Mouse (Mus musculus): ENCODE measurements around the gene Kcne2. TPM values are rescaled to one million over a fixed set of nuclear protein-coding genes. Genes with fewer than 3 reads are reported as not detected.
A peak's percentile ranks its signal among the peaks of the same experiment; 100 is the strongest.

Kcne2 gene
- total RNA-seq, 2 experiments from 2014 or later: not detected

DNA sequence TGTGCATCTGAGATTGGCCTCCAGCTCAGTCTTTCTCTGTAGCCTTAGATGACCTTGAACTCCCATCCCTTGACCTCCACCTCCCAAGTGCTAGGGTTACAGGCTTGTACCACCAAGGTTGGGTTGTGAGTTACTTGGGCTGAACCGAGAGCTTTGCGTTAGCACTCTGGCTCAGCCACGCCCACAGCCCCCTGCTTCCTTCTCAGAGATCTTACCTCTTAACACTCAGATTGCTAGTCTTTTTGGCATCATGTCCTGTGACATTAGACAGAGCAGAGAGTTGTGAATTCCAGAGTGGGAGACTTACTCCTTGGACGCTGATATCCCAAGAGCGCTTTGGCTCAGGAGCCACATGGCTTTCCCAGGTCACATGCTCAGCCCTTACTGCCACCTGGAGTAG, 10.3 kb downstream of the Kcne2 start:
- intact Hi-C loops (cut with DNase I; ENCODE audit: low total_unique reads): no loop called here
- no peak for DNase-seq

DNA sequence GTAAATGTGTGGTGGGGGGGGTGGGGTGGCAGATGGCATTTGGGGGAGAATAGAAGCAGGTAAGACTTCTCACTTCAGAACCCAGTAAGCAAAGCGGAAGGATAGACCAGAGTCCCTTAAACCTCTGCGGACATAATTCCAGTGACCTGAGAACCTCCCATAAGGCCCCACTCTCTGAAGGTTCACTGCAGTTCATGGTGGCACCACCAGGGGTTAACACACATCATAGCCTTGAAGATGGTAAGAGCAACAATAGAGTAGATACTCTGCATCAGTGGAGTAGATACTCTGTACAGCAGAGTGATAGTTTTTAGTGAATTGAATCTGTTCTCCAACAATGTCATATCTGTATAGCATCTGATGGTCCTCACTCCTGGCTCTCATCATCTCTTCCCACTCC, 13.3 kb downstream of the Kcne2 start:
- intact Hi-C loops (cut with DNase I; ENCODE audit: low total_unique reads): no loop called here
- no peak for DNase-seq

DNA sequence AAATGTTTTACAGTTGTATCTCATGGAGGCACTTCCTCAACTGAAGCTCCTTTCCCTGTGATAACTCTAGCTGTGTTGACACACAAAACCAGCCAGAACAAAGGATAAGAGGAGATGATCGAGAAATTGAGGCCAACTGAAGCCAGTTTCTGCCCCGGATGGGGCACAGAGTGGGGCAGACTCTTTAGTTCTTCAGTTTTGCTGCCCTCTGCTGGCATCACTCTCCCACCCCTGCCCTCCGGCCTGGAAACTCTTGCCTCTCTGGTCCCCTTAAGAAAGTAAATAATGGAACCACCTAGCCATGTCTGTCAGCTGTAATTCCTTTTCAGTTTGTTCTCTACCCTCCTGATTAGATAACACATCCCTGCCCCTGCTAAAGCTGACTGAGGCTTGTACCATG, 15.8 kb downstream of the Kcne2 start:
- intact Hi-C loops (cut with DNase I; ENCODE audit: low total_unique reads): no loop called here
- no peak for DNase-seq

DNA sequence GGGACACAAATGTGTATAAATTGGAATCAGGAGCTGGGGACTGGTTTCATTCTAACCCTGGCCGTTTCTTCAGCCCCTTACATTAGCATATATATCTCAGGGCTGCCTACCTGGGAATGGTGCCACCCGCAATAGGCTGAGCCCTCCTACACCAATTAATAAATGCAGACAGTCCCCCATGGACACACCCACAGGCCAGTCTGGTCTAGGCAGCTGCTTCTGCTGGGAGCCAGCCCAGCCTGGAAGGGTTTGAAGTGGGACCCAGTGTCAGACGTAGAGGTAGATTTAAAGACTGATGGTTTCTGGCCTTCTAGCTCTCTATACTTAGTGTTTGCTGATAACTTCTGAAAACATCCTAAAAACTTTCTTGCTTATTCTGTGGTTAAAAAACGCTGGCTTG, 16.9 kb downstream of the Kcne2 start:
- intact Hi-C loops (cut with DNase I; ENCODE audit: low total_unique reads): no loop called here
- DNase-seq: no peak

DNA sequence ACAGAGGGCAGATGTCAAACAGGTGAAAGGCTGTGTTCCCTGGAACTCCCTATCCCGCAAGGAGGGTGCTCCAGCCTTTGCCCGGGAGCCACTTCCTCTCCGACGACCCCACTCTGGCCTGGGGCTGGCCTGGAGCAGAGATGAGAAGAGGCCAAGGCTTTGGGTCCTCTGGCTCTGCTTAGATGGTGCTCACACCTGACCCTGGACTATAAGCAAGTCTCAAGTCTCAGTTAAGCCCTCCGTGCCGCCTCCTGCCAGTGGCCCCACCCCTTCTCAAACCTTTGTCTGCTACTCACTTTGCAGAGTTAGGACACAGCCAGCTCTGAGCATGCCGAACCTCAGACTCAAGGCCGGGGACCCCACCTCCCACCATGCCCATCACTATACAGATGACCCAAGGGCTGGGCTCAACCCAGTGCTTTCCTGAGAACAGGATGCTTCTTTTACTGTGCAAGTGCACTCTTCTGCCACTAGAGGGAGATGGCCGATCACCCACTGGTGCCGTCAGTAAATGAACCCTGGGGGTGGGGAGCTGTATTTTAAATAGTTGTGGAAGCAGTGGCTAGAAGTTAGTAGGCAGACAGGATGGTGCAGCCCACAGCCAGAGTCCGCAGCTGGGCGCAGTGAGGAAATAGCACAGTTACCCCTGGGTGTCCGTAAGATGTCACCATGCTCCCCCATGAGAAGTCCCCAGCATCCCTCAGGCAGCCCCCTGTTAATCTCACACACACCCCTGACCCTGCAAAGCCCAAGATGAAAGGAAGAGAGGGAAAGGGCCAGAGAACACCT, 22.0 kb downstream of the Kcne2 start:
- DNase-seq: peak; percentile 38
- intact Hi-C loops (cut with DNase I; ENCODE audit: low total_unique reads): no loop called here

DNA sequence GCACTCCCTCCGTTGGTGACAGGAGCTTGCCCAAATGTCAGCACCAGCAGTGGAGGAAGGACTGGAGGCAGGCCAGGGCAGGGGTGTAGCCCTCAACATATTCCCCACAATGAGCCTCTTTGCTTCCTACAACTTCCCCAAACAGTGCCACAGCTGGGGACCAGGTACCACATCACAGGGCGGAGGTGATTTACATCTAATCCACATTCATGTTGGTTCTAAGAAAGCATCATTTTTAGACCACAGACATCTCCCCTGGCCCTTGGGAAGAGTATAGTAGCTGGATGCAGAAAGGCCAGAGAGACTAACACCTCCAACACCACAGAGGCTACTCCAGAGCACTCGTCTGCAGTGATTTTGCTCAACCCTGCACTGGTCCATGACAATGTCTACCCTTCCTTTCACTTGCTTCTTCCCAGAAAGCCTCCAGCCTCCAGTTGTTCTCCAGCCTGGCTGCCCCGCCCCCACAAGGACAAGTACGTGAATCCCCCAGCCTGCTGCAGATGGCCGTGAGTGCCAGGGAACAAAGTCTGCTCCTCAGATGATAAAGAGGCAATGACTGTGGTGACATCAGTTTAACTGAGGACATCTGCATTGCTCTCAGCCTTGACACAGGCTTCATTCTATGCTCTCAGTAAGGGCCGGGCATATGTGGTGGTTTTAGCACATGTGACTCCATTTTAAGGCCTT, 24.0 kb downstream of the Kcne2 start:
- intact Hi-C loops (cut with DNase I; ENCODE audit: low total_unique reads): no loop called here
- DNase-seq: no peak

DNA sequence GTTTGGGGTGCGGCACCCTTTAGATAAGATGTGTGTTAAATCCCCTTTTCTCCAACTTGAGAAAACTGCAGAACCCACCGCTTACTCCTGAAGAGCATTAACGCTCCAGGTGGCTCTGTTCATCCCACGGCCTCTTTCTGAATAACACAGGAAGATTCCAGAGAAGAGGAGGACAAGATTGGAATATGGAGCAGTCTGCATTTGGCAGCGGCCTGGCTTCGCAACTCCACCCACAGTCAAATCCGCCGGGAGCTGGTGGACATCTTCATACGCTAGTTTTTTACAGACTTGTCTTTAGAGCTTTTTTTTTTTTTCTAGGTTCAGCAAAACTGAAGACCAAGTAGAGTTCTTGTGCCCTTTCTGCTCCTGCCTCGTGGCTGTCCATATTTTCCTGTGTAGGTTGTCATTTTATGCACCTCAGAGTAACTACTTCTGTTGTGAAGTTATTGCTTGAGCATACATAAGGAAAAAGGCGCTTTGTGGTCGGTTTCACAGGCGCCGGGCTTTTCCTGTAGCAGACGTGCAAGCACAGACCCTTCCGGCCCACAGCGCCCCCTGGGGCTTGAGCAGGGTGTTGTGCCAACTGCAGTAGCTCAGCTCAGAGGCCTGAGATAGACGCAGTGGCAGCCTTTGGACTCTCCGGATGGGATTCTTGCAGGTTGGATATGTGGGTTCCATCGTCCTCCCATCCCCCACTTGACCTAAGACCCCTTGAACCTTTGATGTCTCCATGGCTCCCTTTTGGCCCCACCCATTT, 27.3 kb downstream of the Kcne2 start:
- intact Hi-C loops (cut with DNase I; ENCODE audit: low total_unique reads): no loop called here
- peak; percentile 64 for DNase-seq

DNA sequence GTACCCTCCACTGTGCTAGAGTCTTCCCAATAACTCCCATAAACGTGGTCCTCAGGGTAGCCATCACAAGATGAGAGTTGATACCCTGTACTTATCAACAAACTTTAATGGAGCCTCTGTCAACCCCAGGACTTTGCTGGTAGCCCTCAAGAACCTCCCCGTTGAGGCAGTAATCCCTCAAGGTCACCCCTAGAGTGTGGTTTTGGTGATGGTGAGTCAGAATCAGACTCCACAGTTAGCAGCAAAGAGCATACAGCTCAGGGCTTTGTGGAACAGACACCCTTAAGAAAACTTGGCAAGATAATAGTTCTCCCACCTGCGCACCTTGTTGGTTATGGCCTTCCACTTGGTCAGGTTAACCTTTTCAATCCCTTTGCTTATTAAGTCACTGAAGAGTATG, 28.2 kb downstream of the Kcne2 start:
- intact Hi-C loops (cut with DNase I; ENCODE audit: low total_unique reads): no loop called here
- no peak for DNase-seq

DNA sequence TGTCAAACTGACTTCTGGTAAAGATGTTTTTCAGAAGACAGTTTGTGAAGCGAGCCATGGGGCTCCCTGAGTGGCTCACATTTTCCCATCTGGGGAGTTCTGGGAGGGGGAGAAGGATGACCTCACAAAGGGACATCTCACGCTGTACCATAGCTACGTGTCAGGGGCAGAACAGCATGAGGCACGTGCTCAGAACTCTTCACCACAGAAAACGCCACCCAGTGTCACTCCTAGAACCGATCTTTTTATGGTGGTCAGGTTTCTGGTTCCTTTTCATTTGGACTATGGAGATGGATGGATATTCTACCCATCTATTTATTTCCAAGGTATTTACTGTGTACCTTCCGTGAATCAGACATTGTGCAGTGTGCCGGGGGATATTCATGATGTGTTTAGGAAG, 29.2 kb downstream of the Kcne2 start, which contains the start of gene Fam243:
Fam243 (minus strand) TSS at position 101 of the 400 bp plus-strand sequence.
- no peak for DNase-seq
- intact Hi-C loops (cut with DNase I; ENCODE audit: low total_unique reads): no loop called here

DNA sequence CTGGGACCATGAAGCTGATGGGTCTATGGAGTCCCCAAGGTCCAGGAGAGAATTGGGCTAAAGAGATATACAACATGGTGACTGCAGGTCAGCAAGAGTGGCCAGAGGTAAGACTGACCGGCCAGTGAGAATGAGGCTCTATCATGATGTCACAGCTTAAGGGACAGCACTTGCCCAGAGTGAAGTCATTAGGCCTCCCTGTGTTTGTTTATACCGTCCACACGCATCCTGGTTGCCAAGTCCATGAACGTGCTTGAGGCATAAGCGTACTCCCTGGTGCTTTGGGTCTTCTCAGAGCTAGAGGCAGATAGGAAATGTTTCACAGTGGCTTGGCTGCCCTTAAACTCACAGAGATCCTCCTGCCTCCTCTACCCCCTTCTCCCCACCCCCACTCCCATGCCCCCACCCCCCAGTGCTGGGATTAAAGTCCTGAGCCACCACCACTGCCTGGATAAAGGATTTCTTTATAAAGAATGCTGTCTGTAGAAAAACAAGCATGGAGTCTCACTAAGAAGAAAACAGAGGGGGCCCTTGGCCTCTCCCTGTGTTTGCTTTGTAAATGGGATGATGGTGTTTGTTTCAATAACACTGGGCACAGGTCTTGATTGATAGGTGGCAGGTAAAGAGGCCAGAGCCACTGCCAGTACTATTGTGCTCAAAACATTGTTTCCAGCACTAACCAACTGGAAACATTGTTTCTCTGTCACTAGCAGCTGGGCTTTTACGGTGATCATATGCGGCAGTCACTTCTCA, 32.3 kb downstream of the Kcne2 start:
- intact Hi-C loops (cut with DNase I; ENCODE audit: low total_unique reads): no loop called here

DNA sequence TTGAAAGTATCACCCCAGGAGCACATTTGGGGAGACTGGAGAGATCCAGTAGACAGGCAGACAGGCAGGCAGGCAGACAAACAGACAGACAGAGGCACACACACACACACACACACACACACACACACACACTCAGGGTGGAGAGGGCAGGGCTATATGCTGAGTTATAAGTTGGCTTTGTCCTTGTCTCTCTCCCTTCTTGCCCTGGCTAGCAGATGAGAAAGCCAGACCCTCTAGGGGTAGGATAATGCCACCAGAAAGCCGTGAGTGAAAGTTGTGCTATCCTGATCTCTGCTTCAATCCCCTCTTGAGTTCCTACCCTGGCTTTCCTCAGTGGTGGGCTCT, 32.8 kb downstream of the Kcne2 start:
- no peak for DNase-seq
- intact Hi-C loops (cut with DNase I; ENCODE audit: low total_unique reads): no loop called here

More for the DNA sequence above, 32.3 kb downstream of the Kcne2 start:
- DNase-seq: no peak

DNA sequence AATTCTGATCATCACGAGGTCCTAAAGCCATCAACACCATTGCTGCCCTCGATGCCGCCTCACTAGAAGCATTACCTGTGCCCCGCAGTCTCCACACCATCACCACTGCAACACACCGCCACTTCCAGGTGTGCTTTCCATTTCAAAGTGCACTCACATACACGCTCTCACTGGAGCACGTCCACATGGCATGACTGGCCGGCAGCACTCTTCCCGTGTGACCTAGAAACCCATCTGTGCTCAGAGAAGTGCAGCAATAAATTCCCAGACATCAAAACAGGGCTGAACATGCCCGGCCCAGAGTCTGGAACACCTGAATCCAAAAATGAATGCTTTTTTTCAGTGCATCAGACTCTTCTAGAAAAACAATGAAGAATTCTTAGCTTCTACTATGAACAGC, 35.7 kb downstream of the Kcne2 start:
- intact Hi-C loops (cut with DNase I; ENCODE audit: low total_unique reads): no loop called here
- DNase-seq: no peak

DNA sequence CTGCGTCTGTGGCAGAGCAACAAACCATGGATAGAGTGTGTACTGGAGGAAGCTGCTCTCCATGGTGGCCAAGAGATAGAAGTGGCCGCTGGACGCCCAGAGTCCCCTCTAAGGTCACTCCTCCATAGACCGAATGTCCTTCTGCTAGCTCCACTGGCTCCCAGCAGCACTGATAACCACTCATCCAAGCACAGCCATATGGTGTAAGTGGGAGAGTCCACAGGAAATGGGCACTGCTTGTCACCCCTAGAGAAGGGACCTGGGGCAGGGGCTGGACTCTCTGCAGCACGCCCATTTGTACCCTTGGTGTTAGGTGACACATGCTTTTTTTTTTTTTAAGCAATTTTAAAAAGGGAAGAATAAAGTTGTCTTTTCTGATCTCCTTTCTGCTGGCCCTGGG, 38.8 kb downstream of the Kcne2 start:
- no peak for DNase-seq
- intact Hi-C loops (cut with DNase I; ENCODE audit: low total_unique reads): no loop called here

DNA sequence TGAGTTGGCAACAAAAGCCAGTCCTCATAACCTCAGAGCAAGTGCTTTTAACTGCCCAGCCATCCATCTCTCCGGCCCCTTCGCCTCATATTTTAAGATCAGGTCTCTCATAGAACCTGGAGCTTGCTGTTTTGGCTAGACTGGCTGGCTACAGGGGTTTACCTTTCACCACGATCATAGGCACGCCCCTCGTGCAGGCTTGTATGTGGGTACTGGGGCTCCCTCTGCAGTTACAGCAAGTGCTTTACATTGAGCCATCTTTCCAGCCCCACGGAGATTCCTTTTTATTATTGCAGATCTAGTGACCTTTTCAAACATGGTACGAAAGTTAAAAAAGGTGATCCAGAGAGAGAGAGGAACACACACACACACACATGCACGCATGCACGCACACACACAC, 42.4 kb downstream of the Kcne2 start:
- intact Hi-C loops (cut with DNase I; ENCODE audit: low total_unique reads): no loop called here
- DNase-seq: no peak

DNA sequence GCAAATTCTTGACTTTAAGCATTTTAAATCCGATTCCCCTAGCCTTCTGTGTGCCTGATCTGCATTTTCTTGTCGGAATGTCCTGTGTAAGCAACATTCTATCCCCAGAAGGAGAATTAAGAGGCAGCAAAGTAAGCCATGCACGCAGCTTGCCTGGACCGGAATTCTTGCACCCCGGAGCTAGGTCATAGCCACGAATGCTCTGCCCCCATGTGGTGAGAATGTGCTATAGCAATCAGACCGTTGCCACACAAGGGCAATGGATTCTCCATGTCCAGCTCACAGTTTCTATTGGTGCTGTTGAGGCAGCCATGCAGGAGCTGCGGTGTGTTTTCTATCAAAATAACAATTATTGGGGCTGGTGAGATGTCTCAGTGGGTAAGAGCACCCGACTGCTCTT, 44.1 kb downstream of the Kcne2 start:
- DNase-seq: peak; percentile 76
- intact Hi-C loops (cut with DNase I; ENCODE audit: low total_unique reads): no loop called here

DNA sequence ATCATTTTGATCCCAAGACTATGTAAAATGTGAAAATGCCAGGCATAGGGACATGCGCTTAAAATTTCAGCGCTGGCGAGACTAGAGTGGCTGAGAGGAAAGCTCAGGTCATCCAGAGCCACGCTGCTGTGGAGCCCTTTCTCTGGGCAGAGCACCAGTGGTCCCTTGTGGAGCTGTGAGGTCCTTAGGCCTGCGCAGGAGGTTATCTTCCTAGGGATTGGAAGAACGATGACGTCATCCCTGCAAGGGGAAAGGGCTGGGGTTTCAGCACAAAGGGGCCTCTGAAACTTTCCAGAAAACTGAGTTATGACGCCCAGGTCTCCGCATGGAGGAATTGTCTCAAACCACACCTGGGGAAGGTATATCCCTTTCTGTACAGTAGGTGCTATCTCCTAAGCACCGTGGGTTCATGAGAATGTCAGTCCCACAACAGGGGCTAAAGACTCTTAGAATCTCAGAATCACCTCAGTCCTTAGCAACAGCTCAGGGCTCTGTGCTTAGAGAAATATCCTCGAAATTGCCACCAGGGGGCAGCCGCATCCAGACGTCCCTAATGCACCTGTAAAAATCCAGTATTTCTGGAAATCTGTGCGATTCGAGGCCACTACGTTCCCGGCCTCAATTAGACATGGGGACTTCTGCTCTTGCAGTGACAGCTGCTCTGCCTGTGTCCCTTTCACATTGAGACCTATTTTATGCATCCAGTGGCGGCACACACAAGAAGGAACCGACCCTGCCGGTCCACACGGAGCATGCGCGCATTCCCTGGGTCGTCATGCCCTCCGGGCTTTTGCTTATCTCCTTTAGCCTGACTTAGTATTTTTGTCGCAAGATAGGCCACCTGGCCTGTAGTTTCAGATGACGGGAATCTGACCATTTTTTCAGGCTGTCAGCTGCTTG, 48.7 kb downstream of the Kcne2 start:
- intact Hi-C loops (cut with DNase I; ENCODE audit: low total_unique reads): loop anchor here (5.0 to 10.0 kb wide), 2 partner anchors 114 to 141 kb away; no protein-coding TSS in a partner anchor
- peak; percentile 53 for DNase-seq

DNA sequence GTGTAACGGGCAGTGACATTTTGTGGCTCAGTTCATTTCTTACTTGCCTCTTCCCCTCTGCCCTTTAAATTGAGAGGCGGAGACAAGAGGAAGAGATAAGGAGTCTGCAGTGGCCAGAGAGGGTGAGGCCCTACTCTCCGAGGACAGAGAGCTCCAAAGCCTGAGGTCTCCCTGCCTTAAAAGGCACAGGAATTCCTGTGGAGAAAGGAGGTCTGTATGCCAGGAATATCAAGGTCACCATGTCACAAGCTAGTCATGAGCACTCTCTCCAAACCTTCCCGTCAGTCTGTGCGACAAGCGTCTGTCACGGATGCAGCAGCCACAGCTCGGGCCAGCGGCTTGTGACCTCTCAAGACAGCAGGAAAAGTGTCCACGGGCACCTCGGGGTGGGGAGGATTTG, 53.0 kb downstream of the Kcne2 start:
- no peak for DNase-seq
- intact Hi-C loops (cut with DNase I; ENCODE audit: low total_unique reads): loop anchor here (5.0 to 10.0 kb wide), 2 partner anchors 37 to 110 kb away; no protein-coding TSS in a partner anchor

DNA sequence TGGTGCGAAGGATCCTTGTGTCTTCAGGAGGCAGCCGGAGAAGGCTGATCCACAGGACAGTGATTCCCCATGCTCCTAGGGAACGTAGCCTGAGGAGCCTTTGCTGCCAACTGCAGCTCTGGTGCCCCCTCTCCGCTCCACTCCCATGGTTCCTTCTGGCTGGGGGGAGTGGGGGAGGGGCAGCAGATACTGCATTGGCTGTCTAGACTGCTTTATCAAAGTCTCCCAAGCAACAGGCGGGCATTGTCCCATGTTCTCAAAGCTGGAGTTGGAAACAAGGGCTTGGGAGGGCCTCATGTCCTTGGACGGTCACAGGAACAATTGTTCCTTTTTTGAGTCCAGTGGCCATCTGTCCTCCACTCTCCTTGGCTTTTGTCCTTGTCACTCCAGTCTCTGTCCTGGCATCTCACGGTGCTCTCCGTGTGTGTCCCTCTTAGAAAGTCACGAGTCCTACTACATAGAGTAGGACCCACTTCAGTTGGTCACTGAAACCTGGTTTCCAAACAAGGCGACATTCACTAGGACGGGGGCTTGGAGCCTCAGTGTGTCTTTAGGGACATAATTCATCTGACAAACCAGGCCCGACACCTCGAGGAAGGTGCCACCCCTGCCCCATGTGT, 54.2 kb downstream of the Kcne2 start:
- DNase-seq: peak; percentile 31
- intact Hi-C loops (cut with DNase I; ENCODE audit: low total_unique reads): loop anchor here (5.0 to 10.0 kb wide), 2 partner anchors 36 to 108 kb away; no protein-coding TSS in a partner anchor

All from gastrocnemius, postnatal 14 days (tissue).